Mouse (Mus musculus): ENCODE data around the gene Abhd12b.
"Not testable (repeated sequence)": the region's sequence is repeated elsewhere in the genome, so short reads cannot be mapped to it uniquely, and the experiment has no call there.

Gene Abhd12b

GRCm38 (mm10) chr12:70137626-70138025, 16.3 kb upstream of the Abhd12b start:
- no peak for DNase-seq (ENCODE audit: low spot score in 2 of 2)

DNA sequence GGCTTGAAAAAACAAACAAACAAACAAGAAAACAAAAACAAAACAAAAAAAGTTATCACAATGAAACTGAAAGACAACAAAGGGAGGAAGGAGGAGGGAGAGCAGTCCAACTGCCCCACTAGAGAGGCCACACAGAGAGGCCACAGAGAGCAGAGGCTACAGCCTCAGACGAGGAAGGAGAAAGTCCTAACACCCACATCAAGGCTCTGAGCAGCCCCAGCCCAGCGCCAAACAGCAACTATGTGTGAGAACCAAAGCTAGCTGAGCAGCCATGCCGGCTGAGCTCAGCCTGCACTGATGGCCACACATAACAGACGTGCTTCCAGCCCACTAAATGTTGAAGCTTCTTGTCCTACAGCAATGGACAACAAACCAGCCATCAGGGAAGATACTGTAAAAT, 14.1 kb upstream of the Abhd12b start:
- DNase-seq (ENCODE audit: low spot score in 2 of 2): no peak

- DNase-seq (ENCODE audit: low spot score in 2 of 2): no peak
Measured at GRCm38 (mm10) chr12:70140542-70140941, 13.4 kb upstream of the Abhd12b start.

- no peak for DNase-seq (ENCODE audit: low spot score in 2 of 2)
Measured at GRCm38 (mm10) chr12:70140993-70141576, 12.9 kb upstream of the Abhd12b start.

- not testable (repeated sequence) for DNase-seq (ENCODE audit: low spot score in 2 of 2)
Measured at GRCm38 (mm10) chr12:70144106-70144587, 9.8 kb upstream of the Abhd12b start.

GRCm38 (mm10) chr12:70144637-70145448, 9.1 kb upstream of the Abhd12b start:
- DNase-seq (ENCODE audit: low spot score in 2 of 2): no peak

DNA sequence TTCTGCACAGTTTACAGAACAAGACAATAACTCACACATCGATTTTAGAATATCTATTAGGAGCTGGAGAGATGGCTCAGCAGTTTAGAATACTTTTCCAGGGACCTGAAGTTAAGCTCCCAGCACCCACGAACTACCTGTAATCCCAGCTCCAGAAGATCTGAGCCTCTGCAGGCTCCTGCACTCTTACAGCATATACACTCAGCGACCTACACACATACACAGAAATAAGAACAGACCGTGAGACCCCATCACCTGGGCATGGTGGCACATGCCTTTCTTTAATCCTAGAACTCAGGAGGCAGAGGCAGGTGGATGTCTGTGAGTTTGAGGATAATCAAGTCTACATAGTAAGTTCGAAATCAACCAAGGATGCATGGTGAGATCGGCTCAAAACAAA, 8.4 kb upstream of the Abhd12b start:
- DNase-seq (ENCODE audit: low spot score in 2 of 2): no peak

DNA sequence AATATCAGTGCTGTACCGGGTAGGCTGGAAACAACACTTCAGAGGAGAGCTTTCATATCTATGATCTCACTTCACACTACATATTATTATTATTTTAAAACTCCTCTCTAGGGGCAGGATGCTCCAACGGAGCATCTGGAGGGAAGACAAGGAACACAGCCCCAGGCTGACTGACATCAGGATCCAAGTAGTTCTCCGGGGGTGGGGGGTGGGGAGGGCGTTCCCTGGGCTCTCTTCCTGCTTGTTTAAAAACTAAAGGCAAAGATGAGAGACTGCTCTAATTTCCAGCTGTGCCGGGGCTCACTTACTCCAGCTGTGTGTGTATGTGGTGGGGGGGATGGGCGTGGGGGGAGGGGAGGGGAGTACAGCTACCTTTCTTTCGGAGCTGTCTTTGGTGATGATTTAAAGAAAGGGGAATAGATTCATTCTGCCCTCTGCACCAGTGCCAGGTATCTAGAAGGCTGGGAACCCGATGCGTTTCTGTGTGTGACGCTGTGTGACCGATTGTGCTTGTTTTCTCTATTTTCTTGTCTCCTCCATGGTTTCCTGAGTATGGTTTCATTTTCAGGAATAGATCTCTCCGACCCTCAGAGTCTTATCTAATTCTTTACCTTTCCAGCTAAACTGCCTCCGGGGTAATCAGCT, 5.8 kb upstream of the Abhd12b start:
- DNase-seq (ENCODE audit: low spot score in 2 of 2): no peak

GRCm38 (mm10) chr12:70148631-70149265, 5.2 kb upstream of the Abhd12b start:
- no peak for DNase-seq (ENCODE audit: low spot score in 2 of 2)

GRCm38 (mm10) chr12:70156222-70156621, 2.3 kb downstream of the Abhd12b start:
- DNase-seq (ENCODE audit: low spot score in 2 of 2): no peak

DNA sequence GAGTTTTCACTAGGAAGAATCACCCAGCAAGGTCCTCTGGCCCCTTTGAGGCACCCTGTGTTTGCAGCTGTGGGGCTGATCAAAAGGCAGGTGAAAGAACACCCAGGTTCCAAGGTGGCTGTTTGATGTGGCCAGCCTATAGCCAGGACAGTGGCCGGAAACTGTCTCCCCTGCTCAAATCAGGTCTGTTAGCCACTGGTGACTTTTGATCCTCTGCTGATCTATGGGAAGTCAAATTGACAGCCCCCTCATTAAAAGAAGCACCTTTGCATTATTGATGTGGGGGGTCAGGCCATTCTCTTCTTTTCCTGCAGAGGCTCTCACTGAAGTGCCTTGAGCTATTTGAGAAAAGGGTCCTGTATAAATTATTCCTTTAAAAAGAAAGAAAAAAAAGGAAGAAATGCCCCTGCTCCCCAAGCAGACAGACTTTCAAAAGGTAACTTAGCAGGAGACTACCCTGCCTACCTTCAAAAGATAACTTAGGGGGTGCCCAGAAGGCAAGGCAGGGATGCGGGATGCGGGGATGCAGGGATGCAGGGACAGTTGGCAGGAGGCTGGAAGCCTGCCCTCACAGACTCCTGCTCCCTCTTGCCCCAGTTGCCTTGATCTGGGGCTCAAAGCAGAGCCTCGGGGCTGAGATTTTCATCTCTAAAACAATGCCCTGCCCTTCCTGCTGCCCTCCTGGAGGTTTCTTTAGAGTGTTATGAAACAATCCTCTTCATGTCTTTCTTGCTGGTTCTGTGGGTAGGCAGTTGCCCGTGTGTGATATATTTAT, 3.5 kb downstream of the Abhd12b start:
- no peak for DNase-seq (ENCODE audit: low spot score in 2 of 2)

DNA sequence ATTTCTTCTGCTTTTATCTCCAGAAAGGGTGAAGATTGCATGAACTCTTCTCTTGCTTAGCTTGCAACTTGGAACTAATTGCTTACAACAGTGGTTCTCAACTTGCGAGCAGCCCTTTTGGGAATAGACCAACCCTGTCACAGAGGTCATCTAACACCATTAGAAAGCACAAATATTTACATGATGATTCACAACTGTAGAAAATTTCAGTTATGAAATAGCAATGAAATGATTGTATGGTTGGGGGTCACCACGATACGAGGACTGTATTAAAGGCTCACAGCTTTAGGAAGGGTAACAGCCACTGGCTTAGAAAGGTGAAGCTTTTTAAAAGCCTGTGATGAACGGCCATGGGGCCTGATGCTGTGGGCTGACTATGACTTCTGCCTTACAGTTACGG, 7.1 kb downstream of the Abhd12b start:
- no peak for DNase-seq (ENCODE audit: low spot score in 2 of 2)

DNA sequence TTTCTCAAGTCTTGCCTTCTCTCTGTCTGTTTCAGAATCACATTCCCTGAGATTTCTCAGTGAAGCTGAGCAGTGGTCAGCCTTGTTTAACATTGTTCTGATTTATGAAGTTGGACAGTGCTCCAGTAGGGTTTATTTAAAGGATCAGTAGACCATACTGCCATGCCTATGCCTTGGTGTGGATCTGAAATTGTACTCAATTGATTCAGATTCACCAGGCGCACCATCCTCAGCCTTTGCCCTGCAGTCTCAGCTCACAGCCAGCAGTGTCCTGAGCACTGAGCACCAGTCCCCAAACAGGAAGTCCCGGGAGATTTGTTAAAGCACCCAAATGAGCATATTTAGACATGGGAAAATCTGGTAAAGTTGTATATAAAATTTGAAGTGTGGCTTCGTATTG, 10.8 kb downstream of the Abhd12b start:
- no peak for DNase-seq (ENCODE audit: low spot score in 2 of 2)

DNA sequence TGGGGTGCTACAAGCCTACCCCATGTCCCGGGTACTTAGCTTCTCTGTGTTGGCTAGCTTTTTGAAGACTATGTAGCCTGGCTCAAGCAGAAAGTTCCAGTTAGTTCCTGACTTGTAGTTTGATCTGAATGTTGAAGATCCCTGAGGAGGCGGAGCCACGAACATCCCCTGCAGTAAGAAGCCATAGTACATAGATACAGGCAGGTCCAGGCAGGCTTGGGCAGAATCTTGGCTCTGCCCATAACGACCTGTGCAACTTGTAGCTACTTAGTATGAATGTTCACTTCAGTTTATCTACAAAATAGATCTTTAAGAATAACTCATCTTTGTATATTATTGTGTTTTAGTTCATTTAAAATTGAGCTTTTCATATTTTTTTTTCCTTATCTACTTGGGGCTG, 14.0 kb downstream of the Abhd12b start:
- no peak for DNase-seq (ENCODE audit: low spot score in 2 of 2)

- no peak for DNase-seq (ENCODE audit: low spot score in 2 of 2)
Measured at GRCm38 (mm10) chr12:70169969-70170368, 16.0 kb downstream of the Abhd12b start.

DNA sequence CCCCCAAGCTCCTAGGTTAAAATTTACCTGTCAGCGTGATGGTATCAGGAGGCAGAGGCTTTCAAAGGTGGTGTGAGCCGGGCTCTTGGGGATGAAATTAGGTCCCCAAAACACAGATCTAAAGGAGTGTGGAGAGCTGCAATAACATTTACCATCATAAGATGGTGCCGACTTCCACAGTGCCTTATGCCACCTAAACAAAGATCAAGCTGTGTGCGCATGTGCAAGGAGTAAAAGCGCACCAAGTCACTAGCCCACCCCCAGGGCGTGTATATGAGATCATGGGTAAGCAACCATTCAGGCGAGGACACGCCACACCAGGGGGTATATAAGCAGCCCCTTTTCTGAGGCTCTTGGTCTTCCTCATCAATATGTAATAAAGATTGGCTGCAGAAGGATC, 29.6 kb downstream of the Abhd12b start:
- not testable (repeated sequence) for DNase-seq (ENCODE audit: low spot score in 2 of 2)

DNA sequence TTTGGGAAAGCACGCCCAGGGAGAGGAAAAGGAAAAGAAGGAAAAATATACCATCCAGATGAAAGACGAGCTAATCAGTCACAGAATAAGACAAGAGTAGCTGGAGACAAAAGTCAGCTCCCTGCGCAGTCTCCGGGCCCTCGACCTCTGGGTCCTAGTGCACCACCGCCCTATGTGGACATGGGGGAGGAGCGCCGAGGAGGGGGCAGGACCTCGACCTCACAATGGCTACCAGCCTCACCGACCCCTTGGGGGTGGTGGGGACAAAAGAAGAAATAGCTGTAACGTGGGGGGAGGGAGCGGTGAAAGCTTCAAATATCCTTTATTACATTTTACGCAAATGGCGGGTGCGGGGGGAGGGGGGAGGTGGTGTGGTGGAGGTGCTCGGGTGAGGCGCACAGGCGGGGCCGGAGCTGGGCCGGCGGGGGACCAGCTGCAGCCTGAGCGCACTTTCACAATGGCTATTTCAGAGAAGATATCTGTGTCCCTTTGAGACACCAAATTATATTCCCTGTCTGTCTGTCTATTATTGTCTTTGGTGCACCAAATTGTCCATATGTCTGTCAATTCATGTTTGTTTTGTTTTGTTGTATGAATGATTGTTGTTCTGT, 30.3 kb downstream of the Abhd12b start:
- no peak for DNase-seq (ENCODE audit: low spot score in 2 of 2)

DNA sequence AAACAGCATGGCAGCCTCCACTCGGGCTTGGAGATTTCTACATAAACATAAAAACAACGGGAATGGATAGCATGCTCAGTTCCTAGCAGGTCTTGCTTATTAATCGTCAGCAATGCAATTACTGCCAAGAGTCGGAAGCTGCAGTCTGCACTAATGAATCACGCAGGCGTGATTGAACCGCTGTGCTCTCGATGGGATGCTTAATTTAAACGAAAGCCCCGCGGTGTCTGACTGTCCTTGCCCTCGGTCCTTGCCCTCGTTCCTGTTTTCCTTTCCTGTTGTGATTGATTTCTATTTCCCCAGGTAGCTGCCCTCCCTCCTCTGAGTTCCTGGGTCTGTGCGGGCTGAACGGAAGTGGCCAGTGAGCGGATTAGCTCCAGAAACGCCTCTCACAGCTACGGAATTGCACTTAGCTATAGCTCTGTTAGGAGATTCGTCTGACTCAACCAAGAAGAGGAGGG, 38.4 kb downstream of the Abhd12b start:
- no peak for DNase-seq (ENCODE audit: low spot score in 2 of 2)

DNA sequence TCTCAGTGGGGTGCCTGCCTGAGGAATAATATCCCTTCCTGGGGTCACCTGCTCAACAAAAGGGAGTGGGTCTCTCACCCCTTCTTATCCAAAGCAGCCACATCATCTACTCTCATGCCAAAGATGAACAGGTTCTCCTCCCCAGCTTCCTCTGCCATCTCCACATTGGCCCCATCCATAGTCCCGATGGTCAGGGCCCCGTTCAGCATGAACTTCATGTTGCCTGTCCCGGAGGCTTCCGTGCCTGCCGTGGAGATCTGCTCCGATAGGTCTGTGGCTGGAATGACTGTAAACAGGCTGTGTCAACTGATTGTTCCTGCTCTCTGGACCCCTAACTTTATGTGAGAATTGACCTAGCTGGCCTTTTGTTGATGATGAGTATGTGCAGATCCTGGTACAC, 41.5 kb downstream of the Abhd12b start:
- no peak for DNase-seq (ENCODE audit: low spot score in 2 of 2)

- DNase-seq (ENCODE audit: low spot score in 2 of 2): no peak
Measured at GRCm38 (mm10) chr12:70196341-70196740, 42.4 kb downstream of the Abhd12b start.

DNA sequence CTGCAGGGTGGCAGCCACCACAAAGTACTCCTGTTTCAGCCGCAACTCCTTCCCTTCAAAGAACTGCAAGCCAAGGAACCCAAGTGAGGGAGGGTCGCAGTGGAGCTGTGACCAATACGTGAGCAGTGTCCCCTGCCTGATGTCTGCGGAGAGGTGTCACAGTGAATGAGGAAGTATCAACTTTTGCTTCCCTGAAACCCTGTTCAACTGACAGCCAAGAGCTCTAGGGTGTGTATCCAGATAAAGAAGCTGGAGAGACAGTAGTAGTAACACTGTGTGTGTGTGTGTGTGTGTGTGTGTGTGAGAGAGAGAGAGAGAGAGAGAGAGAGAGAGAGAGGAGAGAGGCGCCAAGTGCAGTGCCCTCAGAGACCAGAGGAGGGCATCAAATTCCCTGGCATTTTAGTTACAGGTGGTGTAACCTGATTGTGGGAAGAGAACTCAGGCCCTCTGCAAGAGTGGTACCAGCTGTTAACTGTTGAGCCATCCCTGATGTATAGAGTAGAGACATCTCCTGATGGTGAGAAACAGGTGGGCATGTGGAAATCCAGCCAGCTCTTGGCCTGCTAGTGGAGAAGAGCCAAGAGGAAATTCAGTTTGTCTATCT, 48.1 kb downstream of the Abhd12b start:
- DNase-seq (ENCODE audit: low spot score in 2 of 2): no peak

All from frontal cortex, postnatal 10 days (tissue).